Mouse (Mus musculus): Measurements from ENCODE around the gene Hspb6.

- TF ChIP-seq POLR2A (IDR thresholded peaks at IDR 0.05; ENCODE audit: borderline replicate concordance, insufficient read depth, low read length) (no peak), CTCF (IDR thresholded peaks at IDR 0.05; ENCODE audit: borderline replicate concordance, insufficient read depth, low read depth, low read length) (no peak)
These were observed 6.9 kb downstream of the Hspb6 start for GRCm38 (mm10) chr7:30558656-30559442.

Data from cerebellum, adult 2 months (tissue).